Mouse (Mus musculus) hindbrain, embryonic 10.5 days (tissue): ENCODE results near the gene Fgf11. TPM values are rescaled to one million over a fixed set of nuclear protein-coding genes. Genes with fewer than 3 reads are reported as not detected.
A peak's percentile ranks its signal among the peaks of the same experiment; 100 is the strongest.

Experiments used
- DNase-seq: peaks from one replicate; pipeline ENCODE4 v3.0.0-alpha.2; 2017; ENCODE audit warnings: low spot score
- H3K27ac ChIP-seq: fragments of 300-500 bp; sonication (generic); 2 replicates; pipeline ENCODE4 v1.5.1; 2016; ENCODE audit warnings: mild to moderate bottlenecking, moderate library complexity
- H3K27me3 ChIP-seq: fragments of 300-500 bp; sonication (generic); 2 replicates; pipeline ENCODE4 v1.6.1; 2016; ENCODE audit warnings: mild to moderate bottlenecking; ENCODE audit not compliant: poor library complexity, insufficient read depth, severe bottlenecking
- H3K36me3 ChIP-seq: fragments of 300-500 bp; sonication (generic); 2 replicates; pipeline ENCODE4 v1.6.1; 2016; ENCODE audit warnings: mild to moderate bottlenecking, moderate library complexity
- H3K4me1 ChIP-seq: fragments of 300-500 bp; sonication (generic); replicated peaks from 2 replicates; pipeline ENCODE4 v1.6.1; 2016; ENCODE audit warnings: mild to moderate bottlenecking
- H3K4me3 ChIP-seq: fragments of 300-500 bp; sonication (generic); 2 replicates; pipeline ENCODE4 v1.5.1; 2016; ENCODE audit warnings: mild to moderate bottlenecking, moderate library complexity
- H3K9me3 ChIP-seq: fragments of 300-500 bp; sonication (generic); 2 replicates; pipeline ENCODE4 v1.6.1; 2016; ENCODE audit warnings: mild to moderate bottlenecking, moderate library complexity
- WGBS: fragments of 180-500 bp; shearing (Covaris S2); methylation state at CpG from one replicate; pipeline ENCODE4 v1.1.7; 2016; 5-methylcytosine and 5-hydroxymethylcytosine counted together
- polyA plus RNA-seq: library from polyadenylated mRNA; unstranded; fragments of >200 nt; fragmentation: Nextera tagmentation; extraction: Ambion mirVana; gene quantifications from 2 replicates; pipeline ENCODE4 v1.2.1, GENCODE M21; 2016

Fgf11 gene
- polyA plus RNA-seq, 1 experiment from 2014 or later: 1.8 TPM

DNA sequence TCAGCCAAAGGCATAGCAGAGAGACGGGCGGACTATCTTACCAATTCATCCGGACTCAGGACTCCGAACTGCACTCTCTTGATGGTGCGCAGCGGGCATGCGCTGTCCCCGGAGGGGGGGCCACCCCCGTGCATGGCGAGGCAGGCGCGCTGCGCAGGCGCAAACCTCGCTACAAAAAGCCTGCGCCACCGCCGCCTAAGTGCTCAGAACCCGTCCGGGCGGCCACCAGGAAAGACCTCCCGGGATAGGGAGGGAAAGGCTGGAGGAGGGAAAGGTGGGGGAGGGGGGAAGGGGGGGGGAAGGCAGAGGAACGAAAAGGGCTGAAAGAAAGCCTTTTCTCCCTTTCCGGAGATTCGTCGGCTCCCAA is 43.6 kb downstream of the Fgf11 start:
- under 1% methylated on average over 26 of the region's 26 CpGs for WGBS
- Histone ChIP-seq H3K9me3 (no peaks in the 10 kb centered on the region), H3K4me3 (peak overlapping the region; percentile 66), H3K27ac (peak overlapping the region; percentile 97), H3K36me3 (no peaks in the 10 kb centered on the region), H3K27me3 (no peaks in the 10 kb centered on the region), H3K4me1 (peaks cover 55% of the 10 kb centered on the region)
- DNase-seq: peak; percentile 92

DNA sequence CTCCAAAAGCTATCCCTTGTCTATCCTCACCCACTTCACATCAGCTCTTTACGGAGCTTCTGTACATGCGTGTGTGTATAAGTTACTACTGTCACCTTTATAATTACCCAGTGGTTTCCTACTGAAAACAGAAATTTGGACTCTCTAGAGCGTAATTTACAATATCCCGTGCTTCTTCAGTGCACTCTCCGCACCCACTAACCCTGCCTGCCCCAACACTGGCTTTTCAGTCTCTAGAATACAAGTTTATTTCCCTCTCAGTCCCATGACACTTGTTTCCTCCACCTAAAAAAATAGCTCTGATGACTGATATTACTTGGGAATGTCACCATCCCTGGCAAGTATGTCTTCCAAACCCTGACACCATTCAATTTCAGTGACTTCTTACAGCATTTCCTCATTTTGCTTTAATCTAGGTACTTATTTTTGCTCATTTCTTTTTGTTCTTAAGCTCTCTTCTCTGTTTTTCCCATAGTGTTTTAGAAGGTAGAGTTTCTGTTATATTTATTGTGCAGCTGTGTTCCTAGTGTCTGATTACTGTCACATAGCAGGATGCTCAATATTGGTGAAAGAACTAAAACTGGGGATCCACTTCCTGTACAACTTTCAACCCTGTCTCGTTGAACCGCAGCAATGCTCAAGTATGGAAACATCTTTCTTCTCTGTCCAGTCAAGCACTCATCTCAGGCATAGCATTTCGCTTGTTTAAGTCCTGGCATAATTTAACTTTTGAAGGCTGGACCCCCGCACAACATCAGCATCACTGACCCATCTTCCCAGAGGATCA is 44.2 kb downstream of the Fgf11 start:
- no peaks in the 10 kb centered on the region for H3K36me3 ChIP-seq
- no peaks in the 10 kb centered on the region for H3K9me3 ChIP-seq
- no peaks in the 10 kb centered on the region for H3K27me3 ChIP-seq
- peaks cover 59% of the 10 kb centered on the region for H3K4me1 ChIP-seq
- WGBS: 47% methylated on average over 9 of the region's 9 CpGs
- H3K27ac ChIP-seq: peak overlapping the region; percentile 97
- no peak for DNase-seq
- H3K4me3 ChIP-seq: peak overlapping the region; percentile 66

DNA sequence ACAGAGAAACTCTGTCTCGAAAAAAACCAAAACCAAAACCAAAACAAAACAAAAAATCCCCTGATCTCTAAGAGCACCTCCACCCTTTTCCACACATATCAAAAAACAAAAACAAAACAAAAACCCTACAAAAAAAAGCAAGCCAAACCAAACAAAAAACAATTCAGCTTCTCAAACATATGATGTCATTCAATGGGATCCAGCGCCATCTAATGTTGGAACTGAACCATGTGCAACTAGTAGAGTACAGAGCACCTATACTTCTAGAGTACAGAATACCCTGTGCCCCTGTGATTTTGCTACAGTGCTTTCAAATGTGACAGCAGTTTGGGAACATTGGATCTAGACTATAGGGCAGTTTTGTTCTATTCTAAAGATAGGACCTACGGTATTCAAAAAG is 47.0 kb downstream of the Fgf11 start:
- WGBS: 64% methylated on average over 3 of the region's 3 CpGs
- 0 out of 2 replicates have a peak, but pooled peaks cover 4% of the 10 kb centered on the region for H3K36me3 ChIP-seq
- H3K4me1 ChIP-seq: peaks cover 42% of the 10 kb centered on the region
- H3K27me3 ChIP-seq: no peaks in the 10 kb centered on the region
- no peak overlapping the region for H3K4me3 ChIP-seq
- H3K9me3 ChIP-seq: no peaks in the 10 kb centered on the region
- DNase-seq: no peak
- no peak overlapping the region for H3K27ac ChIP-seq

DNA sequence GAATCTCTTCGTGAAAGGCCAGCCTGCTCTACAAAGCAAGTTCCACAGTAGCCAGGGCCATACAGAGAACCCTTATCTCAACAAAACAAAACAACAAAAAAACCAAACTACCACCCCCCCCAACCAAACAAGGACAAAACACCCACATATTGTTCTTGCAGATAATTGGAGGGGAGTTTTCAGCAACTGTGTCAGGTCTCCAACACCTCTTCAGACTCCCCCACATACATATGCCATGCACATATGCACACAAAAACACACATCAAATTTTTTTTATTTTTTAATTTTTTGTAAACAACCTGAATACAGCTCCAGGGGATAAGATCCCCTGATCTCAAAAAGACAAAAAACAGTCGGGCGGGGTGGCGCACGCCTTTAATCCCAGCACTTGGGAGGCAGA is 47.4 kb downstream of the Fgf11 start:
- 92% methylated on average over 5 of the region's 5 CpGs for WGBS
- peaks cover 38% of the 10 kb centered on the region for H3K4me1 ChIP-seq
- no peaks in the 10 kb centered on the region for H3K9me3 ChIP-seq
- H3K27me3 ChIP-seq: no peaks in the 10 kb centered on the region
- DNase-seq: no peak
- no peak overlapping the region for H3K27ac ChIP-seq
- 0 out of 2 replicates have a peak, but pooled peaks cover 4% of the 10 kb centered on the region for H3K36me3 ChIP-seq
- 0 out of 2 replicates have a peak overlapping the region, but pooled peaks have one; percentile 13 for H3K4me3 ChIP-seq

DNA sequence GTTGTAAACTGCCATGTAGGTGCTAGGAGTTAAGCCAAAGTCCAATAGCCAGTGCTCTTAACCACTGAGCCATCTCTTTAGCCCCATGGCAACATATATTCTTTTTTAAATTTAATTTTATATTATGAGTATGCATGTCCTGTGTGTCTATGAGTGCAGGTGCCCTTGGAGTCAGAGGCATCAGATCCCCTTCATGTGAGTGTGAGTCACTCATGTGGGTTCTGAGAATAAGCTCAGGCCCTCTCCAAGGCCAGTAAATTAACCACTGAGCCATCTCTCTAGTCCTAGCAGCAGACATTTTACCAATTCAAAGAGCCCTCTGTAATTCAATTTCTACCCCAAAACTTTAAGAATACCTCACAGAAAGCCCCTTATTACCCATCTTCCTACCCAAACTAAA is 49.0 kb downstream of the Fgf11 start:
- no peak overlapping the region for H3K4me3 ChIP-seq
- peaks cover 35% of the 10 kb centered on the region for H3K4me1 ChIP-seq
- H3K27me3 ChIP-seq: no peaks in the 10 kb centered on the region
- DNase-seq: no peak
- no peaks in the 10 kb centered on the region for H3K9me3 ChIP-seq
- no peak overlapping the region for H3K27ac ChIP-seq
- peaks cover 12% of the 10 kb centered on the region for H3K36me3 ChIP-seq

DNA sequence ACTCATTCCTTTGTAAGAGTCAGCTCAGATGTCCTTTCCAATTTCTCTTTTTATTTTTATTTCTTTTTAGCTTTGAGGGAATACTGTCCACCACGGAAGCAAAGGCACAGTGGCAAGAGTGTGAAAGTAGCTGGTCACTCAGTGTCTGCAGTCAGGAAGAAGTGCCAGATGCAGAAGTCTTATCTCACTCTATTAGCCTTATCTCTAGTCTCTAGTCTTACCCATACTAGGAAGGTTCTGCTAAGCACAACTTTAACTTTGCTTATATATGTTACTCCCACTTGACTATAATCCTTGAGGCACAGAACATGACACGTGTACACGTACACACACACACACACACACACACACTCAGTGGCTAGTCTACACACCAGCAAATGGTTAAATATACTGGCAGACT is 50.0 kb downstream of the Fgf11 start:
- H3K4me1 ChIP-seq: peaks cover 26% of the 10 kb centered on the region
- peaks cover 23% of the 10 kb centered on the region for H3K36me3 ChIP-seq
- H3K27ac ChIP-seq: no peak overlapping the region
- H3K4me3 ChIP-seq: no peak overlapping the region
- no peaks in the 10 kb centered on the region for H3K27me3 ChIP-seq
- no peak for DNase-seq
- WGBS: 91% methylated on average over 3 of the region's 3 CpGs
- no peaks in the 10 kb centered on the region for H3K9me3 ChIP-seq

Other genes with a start within 250 kb of the Fgf11 start
- 61.9 and 67.2 TPM in 2 replicates for gene Efnb3, start 241.7 kb downstream of the Fgf11 start, polyA plus RNA-seq
- 40.6 and 41.4 TPM in 2 replicates for gene Wrap53, start 221.6 kb downstream of the Fgf11 start, polyA plus RNA-seq
- gene Trp53, start 221.5 kb downstream of the Fgf11 start, polyA plus RNA-seq: 166 and 173 TPM in 2 replicates
- gene Atp1b2, start 195.9 kb downstream of the Fgf11 start, polyA plus RNA-seq: 7.5 and 7.8 TPM in 2 replicates
- gene Shbg, start 184.0 kb downstream of the Fgf11 start, polyA plus RNA-seq: not detected in 2 replicates
- 15.4 and 24.5 TPM in 2 replicates for gene Sat2, start 179.8 kb downstream of the Fgf11 start, polyA plus RNA-seq
- 37.9 and 47.4 TPM in 2 replicates for gene Fxr2, start 168.9 kb downstream of the Fgf11 start, polyA plus RNA-seq
- gene Sox15, start 146.5 kb downstream of the Fgf11 start, polyA plus RNA-seq: 0.37 TPM in 1 of 2 replicates, not detected in the other
- 80.6 and 88.3 TPM in 2 replicates for gene Mpdu1, start 139.2 kb downstream of the Fgf11 start, polyA plus RNA-seq
- gene Cd68, start 135.7 kb downstream of the Fgf11 start, polyA plus RNA-seq: 7.2 and 8.7 TPM in 2 replicates
- gene Eif4a1, start 129.4 kb downstream of the Fgf11 start, polyA plus RNA-seq: 740 and 935 TPM in 2 replicates
- gene Senp3, start 119.8 kb downstream of the Fgf11 start, polyA plus RNA-seq: 116 and 122 TPM in 2 replicates
- 0.14 and 0.30 TPM in 2 replicates for gene Tnfsf13, start 116.1 kb downstream of the Fgf11 start, polyA plus RNA-seq
- 2.2 and 2.3 TPM in 2 replicates for gene Tnfsf12, start 106.0 kb downstream of the Fgf11 start, polyA plus RNA-seq
- 0.82 and 0.85 TPM in 2 replicates for gene Tnfsfm13, start 105.8 kb downstream of the Fgf11 start, polyA plus RNA-seq
- gene Polr2a, start 43.2 kb downstream of the Fgf11 start, polyA plus RNA-seq: 31.1 and 37.9 TPM in 2 replicates
- 0.50 TPM in 1 of 2 replicates, not detected in the other for gene Slc35g3, start 39.9 kb downstream of the Fgf11 start, polyA plus RNA-seq
- gene Zbtb4, start 35.9 kb downstream of the Fgf11 start, polyA plus RNA-seq: 0.80 and 1.2 TPM in 2 replicates
- 1.6 and 2.2 TPM in 2 replicates for gene Chrnb1, start 5.9 kb downstream of the Fgf11 start, polyA plus RNA-seq
- gene Tmem102, start 3.8 kb upstream of the Fgf11 start, polyA plus RNA-seq: 1.3 and 1.5 TPM in 2 replicates
- gene Gm39566, start 13.4 kb upstream of the Fgf11 start, polyA plus RNA-seq: not detected in 2 replicates
- gene Spem2, start 16.6 kb upstream of the Fgf11 start, polyA plus RNA-seq: not detected in 2 replicates
- gene Spem1, start 20.3 kb upstream of the Fgf11 start, polyA plus RNA-seq: 0.34 TPM in 1 of 2 replicates, not detected in the other
- 5.8 and 9.1 TPM in 2 replicates for gene Nlgn2, start 35.9 kb upstream of the Fgf11 start, polyA plus RNA-seq
- gene Tmem256, start 36.7 kb upstream of the Fgf11 start, polyA plus RNA-seq: 312 and 362 TPM in 2 replicates
- 85.3 and 88.7 TPM in 2 replicates for gene Plscr3, start 44.5 kb upstream of the Fgf11 start, polyA plus RNA-seq
- 0.77 and 1.7 TPM in 2 replicates for gene Tnk1, start 56.9 kb upstream of the Fgf11 start, polyA plus RNA-seq
- gene Tmem95, start 76.2 kb upstream of the Fgf11 start, polyA plus RNA-seq: not detected in 2 replicates
- gene Kctd11, start 79.5 kb upstream of the Fgf11 start, polyA plus RNA-seq: 5.2 and 6.8 TPM in 2 replicates
- gene Acap1, start 93.7 kb upstream of the Fgf11 start, polyA plus RNA-seq: 1.2 and 1.4 TPM in 2 replicates
- gene 2810408A11Rik, start 99.1 kb upstream of the Fgf11 start, polyA plus RNA-seq: 11.4 and 15.2 TPM in 2 replicates
- 12.5 and 13.4 TPM in 2 replicates for gene Neurl4, start 99.2 kb upstream of the Fgf11 start, polyA plus RNA-seq
- gene Gps2, start 112.0 kb upstream of the Fgf11 start, polyA plus RNA-seq: 96.8 and 105 TPM in 2 replicates
- gene Eif5a, start 120.1 kb upstream of the Fgf11 start, polyA plus RNA-seq: 2,350 and 2,667 TPM in 2 replicates
- gene Ybx2, start 133.9 kb upstream of the Fgf11 start, polyA plus RNA-seq: 2.8 and 2.9 TPM in 2 replicates
- 11.0 and 13.0 TPM in 2 replicates for gene Slc2a4, start 146.3 kb upstream of the Fgf11 start, polyA plus RNA-seq
- gene Cldn7, start 162.9 kb upstream of the Fgf11 start, polyA plus RNA-seq: 14.6 and 37.6 TPM in 2 replicates
- gene Ctdnep1, start 179.3 kb upstream of the Fgf11 start, polyA plus RNA-seq: 22.6 and 25.7 TPM in 2 replicates
- 156 and 167 TPM in 2 replicates for gene Elp5, start 180.7 kb upstream of the Fgf11 start, polyA plus RNA-seq
- gene Gabarap, start 189.3 kb upstream of the Fgf11 start, polyA plus RNA-seq: 421 and 580 TPM in 2 replicates
- gene Phf23, start 193.9 kb upstream of the Fgf11 start, polyA plus RNA-seq: 93.7 and 98.1 TPM in 2 replicates
- 50.3 and 51.8 TPM in 2 replicates for gene Dvl2, start 198.7 kb upstream of the Fgf11 start, polyA plus RNA-seq
- gene Acadvl, start 213.6 kb upstream of the Fgf11 start, polyA plus RNA-seq: 44.9 and 51.7 TPM in 2 replicates
- 16.4 and 19.9 TPM in 2 replicates for gene Dlg4, start 215.1 kb upstream of the Fgf11 start, polyA plus RNA-seq